Mouse (Mus musculus) forebrain, embryonic 10.5 days (tissue): ENCODE data around the gene Nup62. TPM values are rescaled to one million over a fixed set of nuclear protein-coding genes. Genes with fewer than 3 reads are reported as not detected.

ENCODE experiments used
- DNase-seq: peaks from one replicate; pipeline ENCODE4 v3.0.0-alpha.2; 2017; ENCODE audit warnings: low spot score; ENCODE audit errors: extremely low spot score
- H3K27ac ChIP-seq: fragments of 300-500 bp; sonication (generic); 2 replicates; pipeline ENCODE4 v1.5.1; 2016; ENCODE audit warnings: mild to moderate bottlenecking
- H3K27me3 ChIP-seq: fragments of 300-500 bp; sonication (generic); 2 replicates; pipeline ENCODE4 v1.6.1; 2016; ENCODE audit warnings: mild to moderate bottlenecking; ENCODE audit not compliant: poor library complexity, severe bottlenecking
- H3K36me3 ChIP-seq: fragments of 300-500 bp; sonication (generic); replicated peaks from 2 replicates; pipeline ENCODE4 v1.6.1; 2016; ENCODE audit warnings: mild to moderate bottlenecking, moderate library complexity
- H3K4me1 ChIP-seq: fragments of 300-500 bp; sonication (generic); 2 replicates; pipeline ENCODE4 v1.6.1; 2016
- H3K4me3 ChIP-seq: fragments of 300-500 bp; sonication (generic); 2 replicates; pipeline ENCODE4 v1.5.1; 2016; ENCODE audit warnings: mild to moderate bottlenecking, moderate library complexity
- H3K9me3 ChIP-seq: fragments of 300-500 bp; sonication (generic); 2 replicates; pipeline ENCODE4 v1.6.1; 2016; ENCODE audit warnings: mild to moderate bottlenecking, moderate library complexity
- WGBS: fragments of 180-500 bp; shearing (Covaris S2); methylation state at CpG from one replicate; pipeline ENCODE4 v1.1.7; 2016; 5-methylcytosine and 5-hydroxymethylcytosine counted together
- polyA plus RNA-seq: library from polyadenylated mRNA; unstranded; fragments of >200 nt; fragmentation: Nextera tagmentation; extraction: Ambion mirVana; gene quantifications from 2 replicates; pipeline ENCODE4 v1.2.1, GENCODE M21; 2016

Nup62 gene
- polyA plus RNA-seq, 1 experiment from 2014 or later, result 168 TPM

- Histone ChIP-seq H3K4me3 (no peak overlapping the region), H3K27ac (no peak overlapping the region), H3K36me3 (peaks cover 42% of the 10 kb centered on the region), H3K4me1 (peaks cover 16% of the 10 kb centered on the region), H3K27me3 (no peaks in the 10 kb centered on the region), H3K9me3 (no peaks in the 10 kb centered on the region)
- 90% methylated on average over 7 of the region's 7 CpGs for WGBS
- no peak for DNase-seq
These were observed 4.9 kb upstream of the Nup62 start for GRCm38 (mm10) chr7:44810819-44811557.

- Histone ChIP-seq H3K4me3 (no peak overlapping the region), H3K27ac (no peak overlapping the region), H3K27me3 (no peaks in the 10 kb centered on the region), H3K4me1 (peaks cover 22% of the 10 kb centered on the region), H3K36me3 (peaks cover 42% of the 10 kb centered on the region), H3K9me3 (no peaks in the 10 kb centered on the region)
- 94% methylated on average over 20 of the region's 20 CpGs for WGBS
- no peak for DNase-seq
These were observed 3.1 kb upstream of the Nup62 start for GRCm38 (mm10) chr7:44812651-44813325.

- H3K27me3 ChIP-seq, result no peaks in the 10 kb centered on the region
- peaks cover 34% of the 10 kb centered on the region for H3K4me1 ChIP-seq
- WGBS, result 92% methylated on average over 3 of the region's 3 CpGs
- no peak overlapping the region for H3K4me3 ChIP-seq
- H3K36me3 ChIP-seq, result peaks cover 54% of the 10 kb centered on the region
- H3K27ac ChIP-seq, result no peak overlapping the region
- H3K9me3 ChIP-seq, result no peaks in the 10 kb centered on the region
- no peak for DNase-seq
These were observed 1.9 kb upstream of the Nup62 start for GRCm38 (mm10) chr7:44813985-44814384.

- 91% methylated on average over 4 of the region's 4 CpGs for WGBS
- H3K27ac ChIP-seq, result peak overlapping the region; percentile 99
- H3K4me3 ChIP-seq, result peak overlapping the region; percentile 90
These were observed 1.5 kb upstream of the Nup62 start for GRCm38 (mm10) chr7:44814423-44814822.

GRCm38 (mm10) chr7:44814952-44815553, 835 bp upstream of the Nup62 start:
- WGBS, result 31% methylated on average over 14 of the region's 14 CpGs
- peaks cover 65% of the 10 kb centered on the region for H3K36me3 ChIP-seq
- DNase-seq, result no peak
- H3K4me1 ChIP-seq, result peaks cover 45% of the 10 kb centered on the region
- no peaks in the 10 kb centered on the region for H3K27me3 ChIP-seq
- H3K27ac ChIP-seq, result peak overlapping the region; percentile 99
- H3K4me3 ChIP-seq, result peak overlapping the region; percentile 90
- H3K9me3 ChIP-seq, result no peaks in the 10 kb centered on the region

More at GRCm38 (mm10) chr7:44814423-44814822, 1.5 kb upstream of the Nup62 start:
- DNase-seq, result no peak
- Histone ChIP-seq H3K36me3 (peaks cover 58% of the 10 kb centered on the region), H3K27me3 (no peaks in the 10 kb centered on the region), H3K4me1 (peaks cover 39% of the 10 kb centered on the region), H3K9me3 (no peaks in the 10 kb centered on the region)

GRCm38 (mm10) chr7:44816470-44817021, 658 bp downstream of the Nup62 start, which contains the start of gene Atf5:
Atf5 (minus strand) TSS chr7:44816658.
- Histone ChIP-seq H3K4me3 (peak within 1 kb of the TSS; percentile 90), H3K27me3 (no peaks in the 10 kb centered on the region), H3K27ac (peak within 1 kb of the TSS; percentile 99), H3K4me1 (peaks cover 60% of the 10 kb centered on the region), H3K9me3 (no peaks in the 10 kb centered on the region), H3K36me3 (peaks cover 69% of the 10 kb centered on the region)
- under 1% methylated on average over 55 of the region's 57 CpGs for WGBS
- no peak for DNase-seq

- Histone ChIP-seq H3K4me1 (peaks cover 64% of the 10 kb centered on the region), H3K36me3 (peaks cover 66% of the 10 kb centered on the region)
- no peak for DNase-seq
These were observed 1.6 kb downstream of the Nup62 start for GRCm38 (mm10) chr7:44817441-44817840.

GRCm38 (mm10) chr7:44818164-44818563, 2.3 kb downstream of the Nup62 start:
- H3K27me3 ChIP-seq, result no peaks in the 10 kb centered on the region
- H3K4me3 ChIP-seq, result peak overlapping the region; percentile 90
- H3K27ac ChIP-seq, result peak overlapping the region; percentile 99
- H3K4me1 ChIP-seq, result peaks cover 69% of the 10 kb centered on the region
- H3K36me3 ChIP-seq, result peaks cover 64% of the 10 kb centered on the region
- 71% methylated on average over 2 of the region's 2 CpGs for WGBS
- H3K9me3 ChIP-seq, result no peaks in the 10 kb centered on the region
- DNase-seq, result no peak

More at GRCm38 (mm10) chr7:44817441-44817840, 1.6 kb downstream of the Nup62 start:
- WGBS, result 40% methylated on average over 3 of the region's 3 CpGs
- Histone ChIP-seq H3K27me3 (no peaks in the 10 kb centered on the region), H3K4me3 (peak overlapping the region; percentile 90), H3K9me3 (no peaks in the 10 kb centered on the region), H3K27ac (peak overlapping the region; percentile 99)

GRCm38 (mm10) chr7:44818751-44819235, 2.9 kb downstream of the Nup62 start:
- Histone ChIP-seq H3K9me3 (no peaks in the 10 kb centered on the region), H3K27me3 (no peaks in the 10 kb centered on the region), H3K4me1 (peaks cover 75% of the 10 kb centered on the region), H3K27ac (peak overlapping the region; percentile 99), H3K4me3 (peak overlapping the region; percentile 90), H3K36me3 (peaks cover 58% of the 10 kb centered on the region)
- WGBS, result 58% methylated on average over 6 of the region's 6 CpGs
- DNase-seq, result no peak

GRCm38 (mm10) chr7:44819391-44819790, 3.5 kb downstream of the Nup62 start:
- Histone ChIP-seq H3K36me3 (peaks cover 52% of the 10 kb centered on the region), H3K4me1 (peaks cover 77% of the 10 kb centered on the region), H3K27ac (peak overlapping the region; percentile 99), H3K4me3 (peak overlapping the region; percentile 90), H3K27me3 (no peaks in the 10 kb centered on the region), H3K9me3 (no peaks in the 10 kb centered on the region)
- 97% methylated on average over 2 of the region's 2 CpGs for WGBS
- DNase-seq, result no peak

- Histone ChIP-seq H3K4me1 (peaks cover 77% of the 10 kb centered on the region), H3K4me3 (peak overlapping the region; percentile 90), H3K9me3 (no peaks in the 10 kb centered on the region), H3K36me3 (peaks cover 47% of the 10 kb centered on the region), H3K27ac (no peak overlapping the region), H3K27me3 (no peaks in the 10 kb centered on the region)
- DNase-seq, result no peak
- WGBS, result 75% methylated on average over 5 of the region's 5 CpGs
These were observed 4.0 kb downstream of the Nup62 start for GRCm38 (mm10) chr7:44819863-44820262.

GRCm38 (mm10) chr7:44820525-44820924, 4.6 kb downstream of the Nup62 start:
- no peak for DNase-seq
- Histone ChIP-seq H3K27ac (no peak overlapping the region), H3K4me1 (peaks cover 72% of the 10 kb centered on the region), H3K4me3 (peak overlapping the region; percentile 90; the same call in 1 of the 2 replicates), H3K36me3 (peaks cover 50% of the 10 kb centered on the region), H3K9me3 (no peaks in the 10 kb centered on the region), H3K27me3 (no peaks in the 10 kb centered on the region)
- 90% methylated on average over 3 of the region's 3 CpGs for WGBS
